Mouse (Mus musculus) heart, adult 2 months (tissue): ENCODE measurements around the gene Ctdspl.

ENCODE experiments used
- CTCF ChIP-seq: fragments of 200-600 bp; IDR thresholded peaks from 2 replicates; pipeline ENCODE4 v1.8.1; 2022; ENCODE audit warnings: antibody characterized with exemption, mild to moderate bottlenecking, moderate library complexity
- EP300 ChIP-seq: fragments of 200-500 bp; IDR thresholded peaks from 2 replicates; pipeline ENCODE4 v1.6.1; 2011; ENCODE audit warnings: low read depth, low read length, control low read depth; ENCODE audit not compliant: insufficient read depth
- POLR2A ChIP-seq: fragments of 200-500 bp; IDR thresholded peaks from 2 replicates; pipeline ENCODE4 v1.6.1; 2011; ENCODE audit warnings: mild to moderate bottlenecking, low read depth, low read length, control low read depth; ENCODE audit not compliant: insufficient read depth

DNA sequence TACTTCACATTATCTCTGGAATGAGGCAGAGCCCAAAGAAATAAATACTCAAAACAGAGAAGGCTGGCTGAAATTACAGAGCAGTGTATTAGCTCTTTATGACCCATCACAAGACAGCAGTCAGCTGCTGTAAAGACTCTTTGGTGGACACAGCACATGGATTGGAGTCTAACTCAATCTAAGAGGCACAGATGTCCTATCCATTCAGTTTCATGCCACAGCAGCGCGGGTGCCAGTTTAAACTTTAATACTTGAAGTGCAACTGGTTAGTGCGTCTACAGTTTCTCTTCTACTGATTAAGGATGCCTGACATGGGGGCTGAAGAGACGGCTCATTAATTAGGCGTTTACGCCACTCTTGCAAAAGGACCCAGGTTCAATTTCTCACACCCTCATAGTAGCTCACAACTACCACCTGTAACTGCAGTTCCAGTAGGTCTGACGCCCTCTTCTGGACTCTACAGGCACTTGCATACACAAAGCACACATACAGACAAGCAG is 99.6 kb downstream of the Ctdspl start:
- TF ChIP-seq CTCF (no peak), EP300 (no peak), POLR2A (no peak)
